Mouse (Mus musculus): ENCODE data around the gene Cers6.
A peak's percentile ranks its signal among the peaks of the same experiment; 100 is the strongest.

Cers6 gene

DNA sequence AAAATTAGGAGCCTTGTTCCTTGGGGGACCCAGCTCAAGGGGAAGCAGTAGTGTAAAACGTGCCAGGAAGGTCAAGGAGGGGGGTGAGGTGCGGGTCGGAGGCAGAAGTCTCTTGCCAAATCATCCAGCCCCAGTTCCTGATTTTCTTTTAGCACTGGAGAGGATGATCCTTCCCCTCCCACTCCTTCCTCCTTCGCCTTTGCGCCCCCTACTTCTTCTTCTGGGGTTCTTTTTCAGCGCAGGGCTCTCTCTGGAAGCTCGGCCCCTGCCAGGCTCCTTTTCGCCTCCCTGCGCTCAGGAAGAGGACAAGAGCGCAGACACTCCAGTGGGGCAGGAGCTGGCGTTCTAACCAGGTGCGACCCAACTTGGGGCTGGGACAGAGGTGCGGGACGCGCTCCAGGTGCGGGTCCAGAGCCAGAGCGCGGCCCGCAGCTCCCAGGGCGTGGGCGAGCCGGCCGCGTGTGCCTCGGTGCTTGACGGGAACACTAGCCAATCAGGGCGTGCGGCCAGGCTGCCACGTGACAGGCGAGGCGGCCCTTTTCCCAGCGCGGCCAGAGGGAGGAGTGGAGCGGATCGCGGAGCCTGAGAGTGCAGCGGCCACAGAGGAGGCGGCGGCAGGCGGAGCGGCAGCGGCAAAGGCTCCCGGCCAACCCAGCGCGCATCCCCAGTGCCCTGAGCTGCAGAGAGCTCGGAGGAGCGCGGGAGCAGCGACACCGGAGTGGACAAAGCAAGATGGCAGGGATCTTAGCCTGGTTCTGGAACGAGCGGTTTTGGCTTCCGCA, at the start of gene Cers6:
TSS of gene Cers6 (plus strand) at position 538 of the 782 bp plus-strand sequence.
- DNase-seq (ENCODE audit: low spot score), result peak; percentile 65

DNA sequence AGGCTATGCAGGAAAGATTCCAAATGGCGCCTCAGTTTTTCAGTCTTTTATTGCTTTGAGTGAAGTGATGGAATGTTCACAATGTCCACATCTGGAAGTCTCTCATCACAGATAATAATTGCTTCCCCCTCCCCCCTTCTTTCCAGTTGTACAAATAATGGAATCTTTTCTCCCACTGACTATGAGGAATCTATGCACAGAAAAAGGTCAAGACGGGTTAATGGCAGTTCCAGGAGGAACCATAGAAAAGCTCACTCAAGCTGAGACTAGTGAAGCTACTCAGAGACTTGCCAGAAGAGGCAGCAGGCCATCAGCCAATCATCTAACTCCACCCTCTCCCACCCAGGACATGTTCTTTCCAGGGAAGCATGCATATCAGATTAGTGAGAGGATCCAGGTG, 46.8 kb upstream of the Cers6 start:
- no peak for DNase-seq (ENCODE audit: low spot score)

DNA sequence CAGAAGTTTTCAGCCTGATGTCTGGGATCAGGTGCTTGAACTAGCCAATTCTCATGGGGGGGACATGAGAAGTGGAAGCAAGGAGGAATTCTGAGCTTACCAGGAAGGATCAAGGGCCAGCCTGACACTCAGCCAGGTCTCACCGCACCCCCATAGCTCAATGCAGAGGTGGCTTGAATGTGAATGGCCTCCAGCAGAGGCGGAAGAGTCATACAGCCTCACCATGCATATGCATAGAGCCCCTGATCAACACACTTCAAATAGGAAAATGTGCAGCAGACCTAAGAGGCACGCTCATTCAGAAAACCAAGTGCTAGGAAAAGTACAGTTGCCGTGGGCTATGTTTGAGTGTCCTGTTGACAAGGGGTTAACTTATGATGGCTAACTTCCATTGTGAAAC, 42.2 kb upstream of the Cers6 start:
- no peak for DNase-seq (ENCODE audit: low spot score)

DNA sequence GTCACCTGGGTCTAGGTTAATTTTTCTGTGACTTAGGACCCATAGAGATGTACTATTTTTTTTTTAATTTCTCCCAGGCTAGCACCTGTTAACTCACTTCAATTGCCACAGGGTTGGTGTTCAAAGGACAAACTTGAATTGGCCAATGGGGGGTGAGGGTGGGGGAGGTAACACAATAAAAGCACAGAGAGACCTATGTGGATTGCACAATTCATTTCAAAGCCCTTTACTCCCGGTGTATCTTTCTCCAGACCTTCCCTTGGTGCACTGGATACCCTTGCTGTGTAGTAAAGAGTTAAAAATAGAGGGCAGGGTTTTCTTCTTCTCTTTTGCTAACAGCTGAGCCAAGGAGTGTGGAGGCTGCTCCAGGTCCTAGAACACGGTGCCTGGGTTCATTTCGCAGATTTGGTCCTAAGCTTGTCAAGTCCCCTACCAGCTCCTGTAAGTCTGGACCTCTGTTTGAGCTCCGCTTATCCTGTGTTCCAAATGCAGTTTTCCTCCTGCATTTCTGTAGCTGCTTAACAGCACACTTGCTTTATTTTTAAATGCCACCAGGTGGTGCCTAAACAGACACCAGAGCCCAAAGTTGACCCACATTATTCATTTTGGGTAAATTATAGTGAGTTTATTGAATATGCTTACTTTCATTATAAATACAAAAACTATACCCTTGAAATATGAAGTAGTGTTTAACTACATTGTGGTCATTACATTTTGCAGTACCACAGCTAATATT, 38.9 kb upstream of the Cers6 start:
- DNase-seq (ENCODE audit: low spot score), result no peak

DNA sequence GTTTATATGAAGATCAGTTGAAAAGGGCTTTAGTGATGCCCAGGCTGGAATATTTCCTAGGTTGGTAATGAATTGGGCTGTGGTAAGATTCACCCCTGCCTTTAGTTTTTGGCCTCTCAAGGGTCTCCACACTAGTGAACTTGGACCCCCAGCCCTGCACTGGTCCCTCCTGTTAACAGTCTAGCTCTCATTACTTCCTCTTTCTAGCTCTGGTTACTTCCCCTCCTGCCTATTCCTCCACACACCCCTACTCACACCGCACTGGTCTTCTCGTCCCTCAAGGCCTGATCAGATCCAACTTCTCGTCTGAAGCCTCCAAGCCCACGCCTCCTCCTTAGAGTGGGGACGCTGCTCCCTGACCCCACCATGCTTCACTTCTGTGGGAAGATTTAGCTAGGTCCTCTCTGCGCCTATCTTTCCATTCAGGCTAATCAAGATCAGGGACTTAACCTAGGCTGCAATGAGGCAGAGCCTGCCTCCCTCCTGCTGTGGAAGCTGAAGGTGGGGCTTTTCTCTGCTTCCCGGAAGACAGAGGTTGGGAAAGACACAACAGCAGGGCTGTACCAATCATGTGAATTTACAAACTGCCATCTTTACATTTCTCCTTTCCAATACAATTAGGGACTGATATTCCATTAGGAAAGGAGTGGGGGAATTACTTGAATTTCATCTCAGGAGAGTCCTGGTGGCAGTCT, 35.8 kb upstream of the Cers6 start:
- DNase-seq (ENCODE audit: low spot score), result no peak

DNA sequence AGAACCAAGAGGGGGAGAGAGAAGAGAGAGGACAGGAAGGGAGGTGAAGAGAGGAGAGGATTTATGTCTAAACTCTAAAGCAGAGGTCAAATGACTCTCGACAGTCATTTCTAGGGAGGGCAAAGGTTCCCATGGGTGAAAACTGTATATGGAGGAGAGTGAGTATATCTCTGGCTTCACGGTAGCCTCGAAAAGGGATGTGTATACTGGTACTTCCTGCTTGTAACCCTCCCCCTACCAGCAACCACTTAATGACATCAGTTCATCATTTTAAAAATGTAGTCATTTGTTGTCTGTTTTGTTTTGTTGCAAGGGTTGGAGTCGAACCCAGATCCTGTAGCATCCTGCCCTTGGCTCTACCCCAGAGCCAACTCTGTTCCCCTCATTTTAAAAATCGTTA, 17.9 kb upstream of the Cers6 start:
- DNase-seq (ENCODE audit: low spot score), result no peak

DNA sequence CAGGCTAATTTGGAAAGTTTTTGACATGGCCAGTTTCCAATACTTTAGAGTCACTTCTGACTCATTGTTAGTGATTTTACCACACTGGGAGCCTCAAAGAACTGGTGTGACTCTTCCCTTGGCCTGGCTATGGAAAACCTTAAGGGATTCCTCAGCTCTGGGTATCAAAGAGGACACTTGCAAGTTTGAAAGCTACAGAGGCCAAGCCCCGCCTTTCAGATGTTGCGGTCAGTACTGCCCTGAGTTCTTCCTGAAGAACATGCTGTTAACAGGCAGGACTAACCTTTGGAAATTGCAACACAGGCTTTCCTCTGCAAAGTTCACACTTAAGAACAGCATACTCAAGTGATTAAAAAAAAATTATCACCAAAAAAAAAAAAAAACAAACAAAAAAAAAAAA, 16.7 kb upstream of the Cers6 start:
- DNase-seq (ENCODE audit: low spot score), result no peak

DNA sequence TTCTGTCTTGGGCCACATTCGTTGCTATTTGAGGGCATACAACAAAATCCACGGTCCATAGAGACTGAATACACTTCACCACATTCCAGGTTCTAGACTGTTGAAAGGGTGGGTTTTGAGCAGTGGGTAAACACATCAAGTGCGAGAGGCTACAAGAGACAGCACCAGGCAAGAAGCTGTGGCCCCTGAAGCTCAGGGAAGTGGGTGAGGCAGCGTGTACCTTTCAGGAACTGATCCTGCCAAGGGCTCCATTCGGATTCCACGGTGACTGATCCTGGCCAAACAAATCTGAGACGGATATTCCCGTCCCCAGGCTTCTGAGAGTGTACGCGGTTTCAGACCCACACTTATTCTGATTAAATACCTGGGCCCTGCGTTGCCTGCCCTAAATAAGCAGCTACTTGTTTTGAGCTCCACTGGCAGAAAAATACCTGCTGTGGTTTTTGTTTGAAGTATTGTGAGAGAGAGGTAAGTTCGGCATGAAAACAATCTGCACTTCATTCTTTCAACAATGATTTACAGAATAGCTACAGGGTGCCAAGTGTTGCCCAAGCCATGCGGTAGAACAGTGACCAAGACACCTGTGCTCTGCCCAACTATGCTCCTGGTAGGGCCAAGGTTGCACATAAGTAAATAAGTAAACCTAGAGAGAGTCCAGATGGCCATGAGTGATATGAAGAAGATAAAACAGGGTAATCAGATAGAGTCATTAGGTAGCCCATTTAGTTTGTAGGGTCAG, 16.1 kb upstream of the Cers6 start:
- DNase-seq (ENCODE audit: low spot score), result no peak

DNA sequence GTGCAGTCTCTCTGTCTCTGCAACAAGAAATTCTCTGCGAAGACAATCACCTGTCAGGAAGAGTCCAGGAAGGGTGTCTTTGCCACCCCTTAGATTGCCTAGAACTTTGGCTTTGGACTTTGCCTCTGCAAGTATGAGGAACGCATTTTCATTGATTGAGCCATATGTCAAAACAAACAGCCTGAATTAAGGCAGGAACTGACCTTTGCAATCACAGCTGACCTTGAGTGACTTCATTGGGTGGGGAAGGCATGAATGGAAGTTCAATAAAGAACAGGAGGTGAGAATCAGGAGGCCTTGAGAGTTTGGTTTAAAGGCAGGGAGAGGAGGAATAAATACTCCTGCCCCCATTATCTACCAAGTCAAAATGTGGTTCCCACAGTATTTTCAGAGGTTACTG, 850 bp upstream of the Cers6 start:
- no peak for DNase-seq (ENCODE audit: low spot score)

DNA sequence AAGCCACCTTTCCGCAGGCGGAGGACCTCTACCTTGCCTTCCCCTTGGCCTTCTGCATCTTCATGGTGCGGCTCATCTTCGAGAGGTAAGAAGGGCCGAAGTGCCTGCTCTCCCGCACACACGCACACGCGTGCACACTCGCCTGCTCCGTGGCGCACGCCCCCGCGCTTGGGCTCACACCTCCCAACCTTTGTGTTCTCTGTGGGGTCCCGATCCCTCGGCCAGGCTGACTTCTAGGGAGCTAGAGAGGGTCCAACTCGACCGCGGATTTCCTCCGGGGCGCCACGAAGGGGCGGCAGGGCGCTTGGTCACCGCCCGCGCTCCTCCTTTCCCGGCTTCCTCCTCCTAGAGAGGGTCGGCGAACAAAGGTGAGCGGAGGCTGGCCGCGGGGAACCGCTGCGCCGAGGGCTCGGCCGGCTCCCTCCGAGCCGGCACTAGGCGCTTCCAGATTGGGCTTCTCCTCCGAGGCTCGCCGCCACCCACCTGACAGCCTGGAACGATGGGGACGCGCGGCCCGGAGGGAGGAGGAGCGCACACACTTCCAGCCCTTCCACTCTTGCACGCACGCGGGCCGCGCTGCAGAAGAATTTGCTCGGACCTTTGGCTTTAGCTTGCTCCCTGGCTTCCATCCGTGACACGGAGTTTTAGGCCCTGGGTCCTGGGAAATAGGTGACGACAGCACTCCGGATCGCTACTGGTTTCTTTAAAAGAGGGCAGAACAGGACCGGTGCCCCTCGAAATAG, 651 bp downstream of the Cers6 start:
- DNase-seq (ENCODE audit: low spot score), result peak; percentile 25

DNA sequence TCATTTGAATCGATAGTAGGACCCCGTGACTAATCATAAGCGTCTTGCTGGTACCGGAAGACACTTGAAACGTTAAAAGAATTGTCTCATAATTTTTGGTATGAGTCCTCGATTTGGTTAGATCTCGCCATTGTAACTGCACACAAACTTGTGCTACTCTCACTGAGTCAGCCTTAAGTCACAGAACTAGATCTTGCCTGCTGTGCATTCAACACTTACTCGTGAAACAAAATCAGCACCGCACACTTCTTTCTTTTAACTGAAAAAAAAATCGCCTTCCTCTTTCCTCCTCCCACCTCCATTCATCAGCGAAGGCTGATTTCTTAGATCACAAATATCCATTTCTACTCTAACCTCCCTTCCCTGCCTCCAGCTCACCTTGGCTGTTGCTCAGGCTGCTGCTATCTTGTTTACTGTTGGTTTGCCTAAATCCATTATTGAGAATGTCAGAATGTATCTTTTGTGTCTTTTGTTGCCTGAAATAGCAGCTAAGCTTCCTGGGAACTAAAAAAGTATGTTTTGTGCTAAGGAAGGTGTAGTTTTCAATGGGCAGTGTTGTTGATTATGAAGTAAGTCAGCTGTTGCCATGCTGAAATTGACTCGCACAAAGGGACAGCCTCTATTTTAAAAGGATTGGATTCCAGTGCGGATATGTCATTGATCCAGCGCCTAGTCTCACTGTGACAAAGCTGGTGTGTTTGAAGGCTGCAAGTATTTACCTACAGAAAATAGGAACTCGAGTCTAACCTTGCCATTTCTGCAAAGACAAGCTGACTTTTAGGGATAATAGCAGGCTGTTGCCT, 1.4 kb downstream of the Cers6 start:
- DNase-seq (ENCODE audit: low spot score), result no peak

DNA sequence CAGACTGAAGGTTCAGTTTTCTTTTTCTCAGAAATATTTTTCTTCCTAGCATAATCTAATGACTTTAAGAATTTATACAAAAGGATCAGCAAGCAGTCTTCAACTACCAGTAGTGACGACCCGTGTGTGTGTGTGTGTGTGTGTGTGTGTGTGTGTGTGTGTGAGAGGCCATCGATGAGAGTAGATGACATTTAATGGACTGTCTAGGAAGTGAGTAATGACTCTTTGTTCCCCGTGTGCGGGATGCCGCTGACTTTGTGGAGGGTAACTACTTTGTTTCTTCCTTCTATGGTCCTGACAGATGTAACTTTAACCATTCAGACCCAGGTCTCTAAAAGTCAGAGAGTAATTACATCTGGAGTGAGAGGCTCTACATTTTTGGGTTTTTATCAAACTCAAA, 2.3 kb downstream of the Cers6 start:
- no peak for DNase-seq (ENCODE audit: low spot score)

DNA sequence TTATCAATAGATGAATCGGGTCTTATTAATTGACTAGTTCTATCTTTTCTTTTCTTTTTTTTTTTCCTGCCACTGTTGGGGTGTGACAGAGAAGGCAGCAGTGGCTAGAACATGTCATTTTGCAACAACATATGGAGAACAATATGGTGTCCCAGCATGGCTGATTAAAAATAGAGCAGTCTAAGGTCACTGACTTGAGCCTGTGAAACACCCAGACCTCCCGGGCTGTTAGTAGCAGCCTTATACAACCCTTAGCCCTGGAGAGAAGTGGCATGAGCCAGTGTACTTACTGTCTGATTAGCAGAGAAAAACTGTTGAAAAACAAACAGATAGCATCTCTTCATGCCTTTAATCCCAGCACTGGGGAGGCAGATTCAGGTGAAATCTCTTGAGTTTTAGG, 3.1 kb downstream of the Cers6 start:
- no peak for DNase-seq (ENCODE audit: low spot score)

DNA sequence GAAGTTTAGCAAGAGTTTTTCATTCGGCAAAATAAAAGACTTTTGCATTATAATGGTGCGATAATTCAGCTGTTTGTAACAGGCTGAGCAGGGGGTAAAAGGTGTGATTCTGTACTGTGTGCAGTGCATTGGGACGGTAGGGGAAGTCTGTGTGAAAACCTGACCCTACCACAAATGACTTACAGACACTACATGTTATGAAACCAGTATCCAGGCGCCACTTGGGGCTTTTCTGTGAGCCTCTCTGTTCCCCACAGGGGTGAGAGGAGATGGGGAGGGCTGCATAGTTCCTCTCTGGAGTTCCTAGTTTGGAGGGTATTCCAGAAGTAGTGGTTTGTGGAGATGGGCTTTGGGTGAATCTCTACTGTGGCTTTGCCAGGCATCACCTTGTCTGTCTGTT, 5.9 kb downstream of the Cers6 start:
- no peak for DNase-seq (ENCODE audit: low spot score)

DNA sequence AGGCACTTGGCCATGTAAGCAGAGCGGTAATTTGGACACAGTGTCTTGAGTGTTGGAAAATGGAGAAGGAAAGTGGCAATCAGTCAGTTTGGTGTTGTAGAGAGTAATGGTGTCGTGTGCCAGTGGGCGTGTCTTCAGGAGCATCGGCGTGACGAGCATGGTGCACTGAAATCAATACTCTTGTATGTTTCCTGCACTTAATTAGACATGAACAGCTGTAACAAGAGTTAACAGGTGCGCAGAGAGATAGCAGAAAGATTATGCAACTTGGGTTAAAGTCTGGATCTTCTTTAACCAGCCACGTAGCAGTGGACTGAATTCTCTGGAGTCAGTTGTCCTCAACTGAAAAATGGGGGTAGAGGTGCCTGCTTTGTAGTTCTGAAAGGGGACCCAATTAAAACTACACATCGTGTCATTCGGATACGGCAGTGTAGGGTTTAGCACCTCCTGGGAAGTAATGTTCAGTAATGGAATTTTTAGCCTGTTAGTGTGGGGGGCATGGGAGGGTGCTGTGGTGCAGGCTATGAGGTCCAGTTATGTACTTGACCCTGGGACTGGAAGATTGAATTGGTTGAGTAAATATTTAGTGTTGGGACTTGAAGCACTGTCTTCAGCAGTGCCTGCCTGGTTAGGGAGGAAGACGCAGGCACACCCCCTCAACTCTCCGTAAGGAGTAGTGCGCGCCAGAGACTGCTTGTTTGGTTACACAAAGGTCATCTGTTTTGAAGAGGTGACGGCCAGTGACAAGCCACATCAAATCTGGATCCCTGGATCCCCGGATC, 9.9 kb downstream of the Cers6 start:
- DNase-seq (ENCODE audit: low spot score), result no peak

DNA sequence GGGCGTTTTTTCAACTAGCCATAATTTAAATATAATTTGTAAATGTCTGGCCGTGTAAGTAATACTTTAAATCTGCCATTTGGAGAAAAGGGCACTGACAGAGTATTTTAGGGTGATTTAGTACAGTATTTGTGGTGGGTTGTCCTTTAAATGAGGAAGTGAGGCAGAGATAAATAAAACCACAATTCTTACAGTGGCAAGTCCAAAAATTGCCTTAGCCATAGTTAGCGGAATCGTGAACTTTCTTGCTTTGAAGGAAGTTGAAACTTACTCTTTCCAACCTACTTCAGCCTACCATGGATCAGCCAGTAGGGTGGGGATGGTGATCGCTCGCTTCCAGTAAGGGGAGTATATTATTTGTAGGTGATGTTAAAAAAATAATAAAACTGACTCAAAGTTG, 11.8 kb downstream of the Cers6 start:
- no peak for DNase-seq (ENCODE audit: low spot score)

DNA sequence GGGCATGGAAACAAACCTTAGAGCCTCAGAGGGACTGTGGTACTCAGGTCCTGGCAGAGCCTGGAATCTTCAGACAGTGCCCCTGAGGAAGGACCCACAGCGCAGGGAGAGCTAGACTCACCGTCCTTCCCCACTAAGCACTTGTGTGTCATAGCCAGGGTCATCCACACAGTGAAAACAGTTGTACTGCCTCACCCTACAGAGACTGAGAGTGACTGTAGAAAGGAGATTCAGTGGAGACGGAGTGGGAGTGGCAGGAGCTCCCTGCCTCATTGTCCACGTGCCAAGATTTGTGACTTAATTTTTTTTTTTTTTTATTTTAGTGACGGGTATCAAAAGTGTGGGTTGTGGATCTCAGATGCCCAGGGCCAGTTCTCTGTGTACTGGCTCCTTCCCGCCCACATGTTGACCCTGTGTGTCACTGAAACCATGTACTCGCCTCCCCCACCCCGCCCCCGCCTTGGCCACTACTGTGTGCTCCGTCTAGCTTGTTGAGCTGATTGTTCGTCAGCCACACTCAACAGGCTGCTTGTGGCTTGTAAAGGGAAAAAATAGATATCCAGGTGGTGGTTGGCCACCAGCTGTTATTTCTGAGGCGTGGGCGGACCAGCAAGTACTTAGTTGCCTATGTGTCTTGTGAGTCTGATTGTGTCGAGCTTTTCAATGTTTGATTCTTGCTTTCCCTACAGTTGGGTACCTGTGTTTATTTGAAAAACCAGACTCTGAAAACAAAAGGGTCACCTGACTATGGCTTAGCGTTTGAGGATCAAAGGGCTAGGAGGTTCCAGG, 12.6 kb downstream of the Cers6 start:
- peak; percentile 46 for DNase-seq (ENCODE audit: low spot score)

DNA sequence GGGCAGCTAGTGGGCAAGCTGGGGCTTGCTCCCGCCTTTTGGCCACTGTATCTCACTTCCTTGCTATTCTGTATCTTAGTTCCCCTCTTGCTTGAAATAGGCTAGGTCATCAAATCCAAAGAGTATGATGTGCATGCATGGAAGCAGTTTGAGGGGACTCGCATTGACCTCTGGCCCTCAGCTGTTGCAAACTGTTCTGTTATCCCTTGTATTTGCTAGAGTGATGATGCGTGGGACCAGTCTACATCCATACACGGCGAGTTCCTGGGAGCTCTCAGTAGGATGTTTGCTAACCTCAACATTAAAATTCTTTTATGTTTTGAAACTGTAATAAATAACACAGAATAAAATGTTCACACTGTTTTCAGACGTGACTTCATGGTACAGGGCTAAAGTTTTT, 13.3 kb downstream of the Cers6 start:
- no peak for DNase-seq (ENCODE audit: low spot score)

DNA sequence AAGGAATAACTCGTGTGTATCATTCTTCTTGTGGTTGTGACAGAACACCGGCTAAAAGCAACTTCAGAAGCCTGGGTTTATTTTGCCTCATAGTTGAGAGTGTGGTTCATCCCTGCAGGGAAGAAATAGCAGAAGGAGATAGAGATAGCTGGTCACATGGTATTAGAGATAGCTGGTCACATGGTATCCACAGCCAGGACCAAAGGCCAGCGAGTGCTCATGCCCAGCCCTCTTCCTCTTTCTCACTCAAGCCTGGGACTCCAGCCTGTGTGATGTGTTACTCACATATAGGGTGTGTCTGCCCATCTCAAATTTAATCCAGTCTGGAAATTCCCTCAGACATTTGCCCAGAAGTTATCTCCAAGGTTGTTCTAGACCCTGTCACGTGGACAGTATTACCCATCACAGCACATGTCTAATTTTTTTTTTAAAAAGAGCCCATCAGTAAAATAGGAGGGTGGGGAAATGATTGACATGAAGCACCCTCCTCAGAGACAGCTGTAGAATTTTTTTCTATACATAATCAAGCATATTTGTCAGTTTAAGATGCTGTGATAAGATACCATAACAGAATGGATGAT, 17.9 kb downstream of the Cers6 start:
- no peak for DNase-seq (ENCODE audit: low spot score)
